Mouse (Mus musculus) adrenal gland, postnatal 10 days (tissue): ENCODE results near the gene Olfr199. TPM values are rescaled to one million over a fixed set of nuclear protein-coding genes. Genes with fewer than 3 reads are reported as not detected.
"Not testable (repeated sequence)": the region's sequence is repeated elsewhere in the genome, so short reads cannot be mapped to it uniquely, and the experiment has no call there.

Experiments used
- DNase-seq: peaks from one replicate; pipeline ENCODE4 v3.0.0; 2021; ENCODE audit warnings: mixed read lengths
- long read RNA-seq, 2 experiments: library from polyadenylated mRNA; stranded (forward); transcript quantifications; one replicate each; pipeline ENCODE4 v2.0.0; 2021
- total RNA-seq, 2 experiments: library from RNA; stranded (reverse); gene quantifications; 2 replicates each; pipeline ENCODE4 v1.2.3; 2021

Gene Olfr199
- total RNA-seq: not detected
- long read RNA-seq, experiment 1: 0 reads
- long read RNA-seq, experiment 2: 0 reads

DNA sequence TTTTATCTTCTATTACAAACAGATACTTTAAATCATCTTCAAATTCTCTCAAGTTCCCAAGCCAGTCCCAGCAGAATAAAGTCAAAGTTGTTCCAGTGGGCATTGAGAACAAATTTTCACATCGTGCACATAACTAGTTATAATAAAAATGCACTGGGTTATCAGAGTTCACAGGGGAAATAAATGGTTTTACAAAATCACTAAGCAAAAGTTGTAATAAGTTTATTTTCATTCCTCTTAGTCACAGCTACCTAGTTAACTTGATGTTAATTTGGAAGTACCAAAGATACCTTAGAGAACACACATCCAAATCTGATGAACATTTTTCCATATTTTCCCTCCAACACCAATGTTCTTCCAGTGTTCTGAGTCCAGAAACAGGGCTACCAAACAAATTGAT is at the start of gene Olfr199:
TSS of gene Olfr199 (minus strand) at position 101 of the 400 bp plus-strand sequence.
- not testable (repeated sequence) for DNase-seq

DNA sequence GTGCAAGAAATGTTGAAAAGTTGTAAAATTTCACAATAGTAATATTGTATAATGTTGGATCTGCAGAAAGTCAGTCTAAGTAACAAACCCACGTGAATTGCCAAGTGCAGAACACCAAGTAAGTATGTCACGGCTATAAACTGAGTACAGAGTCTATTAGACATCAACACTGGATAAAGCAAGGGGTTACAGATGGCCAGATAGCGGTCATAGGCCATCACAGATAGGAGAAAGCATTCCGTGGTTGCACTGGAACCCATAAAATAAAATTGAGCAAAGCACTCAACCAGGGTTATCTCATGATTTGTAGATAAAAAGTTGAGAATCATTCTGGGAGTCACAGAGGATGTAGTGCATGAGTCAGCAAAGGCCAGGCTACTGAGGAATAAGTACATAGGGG is 49.5 kb upstream of the Olfr199 start:
- DNase-seq: not testable (repeated sequence)

DNA sequence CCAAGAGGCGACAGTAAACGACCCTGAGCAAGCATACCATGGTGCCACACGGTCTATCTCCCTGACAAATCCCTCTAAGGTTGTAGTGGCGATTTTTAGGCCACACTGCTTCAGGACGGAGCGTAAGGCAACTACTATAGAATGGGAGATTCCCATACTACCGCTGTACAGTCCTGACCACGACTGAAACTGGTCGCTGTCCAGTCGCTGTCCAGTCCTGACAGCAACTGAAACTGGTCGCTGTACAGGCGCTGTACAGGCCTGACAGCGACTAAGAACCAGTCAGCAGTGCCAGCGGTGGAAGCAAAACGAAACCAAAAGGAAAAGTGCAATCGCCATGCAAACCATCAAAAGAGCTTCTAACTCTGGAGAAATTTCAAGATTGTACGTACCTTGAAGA is 30.1 kb upstream of the Olfr199 start:
- no peak for DNase-seq

DNA sequence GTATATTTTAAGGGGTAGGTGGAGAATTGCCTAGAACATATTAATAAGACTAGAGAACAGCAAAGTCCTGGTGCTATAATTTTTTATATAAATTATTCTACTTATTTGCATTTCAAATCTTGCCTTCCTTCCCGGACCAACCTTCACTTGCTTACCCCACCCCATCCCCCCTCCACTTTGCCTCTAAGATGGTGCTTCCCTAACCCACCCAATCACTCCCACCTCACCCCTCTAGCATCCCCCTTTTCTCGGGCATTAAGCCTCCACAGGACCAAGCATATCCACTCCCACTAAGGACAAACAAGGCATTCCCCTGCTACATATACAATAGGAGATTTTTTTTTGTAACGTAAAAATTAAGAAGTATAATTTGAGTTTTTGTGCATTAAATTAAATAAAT is 1.7 kb downstream of the Olfr199 start:
- DNase-seq: not testable (repeated sequence)

DNA sequence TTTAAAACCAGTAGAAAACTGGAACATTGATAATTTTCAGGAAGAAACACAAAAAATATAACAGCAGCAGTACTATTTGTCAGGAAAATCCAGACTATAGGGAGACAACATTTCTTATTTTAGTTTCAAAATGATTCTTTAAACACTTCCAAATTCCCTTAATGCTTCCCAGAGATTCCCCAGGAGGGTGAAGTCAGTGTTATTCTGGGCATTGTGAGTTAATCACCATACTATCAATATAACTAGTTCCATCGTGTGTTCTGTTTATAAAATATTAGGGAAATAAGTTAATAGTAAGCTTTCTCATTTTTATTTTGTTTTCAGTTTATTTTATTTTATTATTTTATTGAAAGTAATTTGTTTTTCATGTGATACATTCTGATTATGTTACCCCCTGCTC is 16.1 kb downstream of the Olfr199 start, which contains the start of gene Olfr198:
TSS of gene Olfr198 (minus strand) at position 101 of the 400 bp plus-strand sequence.
- DNase-seq: not testable (repeated sequence)

DNA sequence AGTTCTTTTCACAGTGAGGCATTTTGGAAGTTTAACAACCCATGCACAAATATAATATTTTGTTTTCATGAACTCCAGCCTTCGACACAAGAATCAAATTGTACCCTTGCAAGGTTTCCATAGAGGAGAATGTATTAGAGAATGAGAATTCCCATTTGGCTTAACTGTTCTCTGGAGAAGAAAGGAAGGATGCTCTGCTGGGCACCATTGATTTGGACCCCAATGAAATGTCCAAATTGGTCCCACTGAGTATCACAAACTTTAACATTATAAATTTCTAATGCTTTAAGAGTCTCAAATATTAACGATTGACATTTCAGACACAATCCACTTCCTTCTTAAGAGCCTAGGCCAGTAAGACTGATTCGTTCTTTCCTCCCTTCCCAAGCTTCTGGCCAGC is 49.2 kb downstream of the Olfr199 start, which contains the start of gene Olfr196:
TSS of gene Olfr196 (minus strand) at position 101 of the 400 bp plus-strand sequence.
- no peak for DNase-seq

Other genes with a start within 250 kb of the Olfr199 start
- not detected for gene Olfr183, start 224.4 kb downstream of the Olfr199 start, total RNA-seq
- not detected for gene Olfr186, start 189.5 kb downstream of the Olfr199 start, total RNA-seq
- gene Olfr187, start 180.0 kb downstream of the Olfr199 start, total RNA-seq: not detected
- gene Olfr190, start 141.8 kb downstream of the Olfr199 start, total RNA-seq: not detected
- gene Olfr191, start 129.9 kb downstream of the Olfr199 start, total RNA-seq: not detected
- not detected for gene Olfr193, start 107.9 kb downstream of the Olfr199 start, total RNA-seq
- gene Olfr194, start 98.7 kb downstream of the Olfr199 start, total RNA-seq: not detected
- not detected for gene Olfr195, start 72.7 kb downstream of the Olfr199 start, total RNA-seq
- gene Olfr196, start 49.3 kb downstream of the Olfr199 start, total RNA-seq: not detected
- gene Olfr198, start 16.2 kb downstream of the Olfr199 start, total RNA-seq: not detected
- not detected for gene Olfr201, start 52.9 kb upstream of the Olfr199 start, total RNA-seq
- gene Olfr202, start 67.0 kb upstream of the Olfr199 start, total RNA-seq: not detected
- gene Olfr203, start 79.1 kb upstream of the Olfr199 start, total RNA-seq: not detected
- not detected for gene Olfr204, start 98.5 kb upstream of the Olfr199 start, total RNA-seq
- not detected for gene Olfr205, start 111.4 kb upstream of the Olfr199 start, total RNA-seq
- not detected for gene Olfr206, start 129.5 kb upstream of the Olfr199 start, total RNA-seq
- gene Olfr209, start 144.2 kb upstream of the Olfr199 start, total RNA-seq: not detected
- not detected for gene Gabrr3, start 187.6 kb upstream of the Olfr199 start, total RNA-seq